Mouse (Mus musculus) kidney, embryonic 14.5 days (tissue): ENCODE results near the gene Cmtm6. TPM values are rescaled to one million over a fixed set of nuclear protein-coding genes. Genes with fewer than 3 reads are reported as not detected.
A peak's percentile ranks its signal among the peaks of the same experiment; 100 is the strongest.

Source experiments
- ATAC-seq: fragments of 200-750 bp; cut with Nextera tagmentation; 2 replicates; pipeline ENCODE4 v1.8.0; 2017; ENCODE audit warnings: moderate number of reproducible peaks, mild to moderate bottlenecking, moderate TSS enrichment, moderate library complexity; ENCODE audit not compliant: low FRiP score, low TSS enrichment
- H3K27ac ChIP-seq: fragments of 300-500 bp; sonication (generic); 2 replicates; pipeline ENCODE4 v1.5.1; 2014; ENCODE audit warnings: low read depth, mild to moderate bottlenecking, low read length, moderate library complexity, mixed read lengths
- H3K27me3 ChIP-seq: fragments of 300-500 bp; sonication (generic); 2 replicates; pipeline ENCODE4 v1.6.1; 2014; ENCODE audit warnings: mild to moderate bottlenecking, low read length; ENCODE audit not compliant: control insufficient read depth, insufficient read depth
- H3K36me3 ChIP-seq: fragments of 300-500 bp; sonication (generic); 2 replicates; pipeline ENCODE4 v1.6.1; 2014; ENCODE audit warnings: low read length, mixed read lengths; ENCODE audit not compliant: control insufficient read depth, insufficient read depth
- H3K4me1 ChIP-seq: fragments of 300-500 bp; sonication (generic); 2 replicates; pipeline ENCODE4 v1.6.1; 2014; ENCODE audit warnings: low read length, mixed read lengths; ENCODE audit not compliant: control insufficient read depth, insufficient read depth
- H3K4me2 ChIP-seq: fragments of 300-500 bp; sonication (generic); replicated peaks from 2 replicates; pipeline ENCODE4 v1.6.1; 2014; ENCODE audit warnings: low read depth, mild to moderate bottlenecking, low read length
- H3K4me3 ChIP-seq: fragments of 300-500 bp; sonication (generic); 2 replicates; pipeline ENCODE4 v1.5.1; 2014; ENCODE audit warnings: mild to moderate bottlenecking, low read length
- H3K9ac ChIP-seq: fragments of 300-500 bp; sonication (generic); 2 replicates; pipeline ENCODE4 v1.6.1; 2014; ENCODE audit warnings: low read depth, mild to moderate bottlenecking, low read length, moderate library complexity
- H3K9me3 ChIP-seq: fragments of 300-500 bp; sonication (generic); 2 replicates; pipeline ENCODE4 v1.6.1; 2016; ENCODE audit warnings: low read length; ENCODE audit not compliant: control insufficient read depth
- WGBS: fragments of 180-500 bp; shearing (Covaris S2); extraction: QIAGEN DNeasy Blood & Tissue Kit; methylation state at CpG from one replicate; pipeline ENCODE4 v1.1.7; 2014; 5-methylcytosine and 5-hydroxymethylcytosine counted together
- polyA plus RNA-seq: library from polyadenylated mRNA; unstranded; fragments of >200 nt; fragmentation: Nextera tagmentation; extraction: Ambion mirVana; gene quantifications from 2 replicates; pipeline ENCODE4 v1.2.1, GENCODE M21; 2014

Cmtm6 gene
- polyA plus RNA-seq, 1 experiment from 2014 or later, result 53.0 TPM

DNA sequence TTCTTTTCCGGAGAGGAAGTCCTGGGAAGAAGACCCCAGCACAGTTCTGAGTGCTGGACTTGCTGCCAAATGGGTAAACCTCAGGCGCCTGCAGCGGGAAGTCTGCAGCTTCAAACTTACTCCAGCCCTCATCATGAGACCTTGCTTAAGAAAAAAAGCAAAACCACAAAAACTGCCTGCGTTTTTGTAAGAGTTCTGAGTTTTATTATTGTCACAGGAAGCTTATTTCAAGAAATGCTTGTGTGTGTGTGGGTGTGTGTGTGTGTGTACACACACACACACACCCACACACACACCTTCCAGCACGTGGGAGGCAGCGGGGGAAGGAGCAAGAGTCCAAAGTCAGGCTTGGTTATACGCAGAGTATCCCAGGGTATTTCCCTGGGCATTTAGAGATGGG is 27.4 kb downstream of the Cmtm6 start:
- H3K4me3 ChIP-seq, result no peak overlapping the region
- 0 out of 2 replicates have a peak, but pooled peaks cover 3% of the 10 kb centered on the region for H3K4me1 ChIP-seq
- no peak overlapping the region for H3K9ac ChIP-seq
- H3K27me3 ChIP-seq, result no peaks in the 10 kb centered on the region
- peaks cover 34% of the 10 kb centered on the region for H3K36me3 ChIP-seq
- ATAC-seq, result no peak
- no peaks in the 10 kb centered on the region for H3K9me3 ChIP-seq
- H3K4me2 ChIP-seq, result no peak overlapping the region
- no peak overlapping the region for H3K27ac ChIP-seq
- 77% methylated on average over 7 of the region's 7 CpGs for WGBS

DNA sequence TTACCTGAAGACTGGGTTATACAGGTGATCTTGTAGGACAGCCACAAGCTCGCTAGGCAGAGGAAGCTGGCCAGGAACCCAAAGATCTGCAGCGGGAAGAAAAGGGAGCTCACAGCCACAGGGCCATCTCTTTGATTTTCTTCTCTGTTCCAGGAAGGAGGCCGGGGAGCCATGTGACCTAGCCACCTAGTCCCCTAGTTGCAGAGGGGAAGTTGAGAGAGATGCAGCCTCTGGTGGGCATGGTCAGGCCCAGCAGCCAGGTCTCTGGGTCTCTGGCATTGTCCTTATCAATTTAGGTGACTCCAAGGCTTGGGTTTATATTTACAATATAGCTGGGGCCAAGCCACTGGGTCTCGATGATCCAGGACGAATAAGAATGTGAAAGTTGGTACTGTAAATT is 27.9 kb downstream of the Cmtm6 start:
- Histone ChIP-seq H3K4me2 (no peak overlapping the region), H3K4me3 (no peak overlapping the region), H3K27ac (no peak overlapping the region), H3K9ac (no peak overlapping the region), H3K9me3 (no peaks in the 10 kb centered on the region), H3K36me3 (peaks cover 34% of the 10 kb centered on the region), H3K27me3 (no peaks in the 10 kb centered on the region), H3K4me1 (0 out of 2 replicates have a peak, but pooled peaks cover 3% of the 10 kb centered on the region)
- WGBS, result 87% methylated on average over 5 of the region's 5 CpGs
- ATAC-seq, result no peak

DNA sequence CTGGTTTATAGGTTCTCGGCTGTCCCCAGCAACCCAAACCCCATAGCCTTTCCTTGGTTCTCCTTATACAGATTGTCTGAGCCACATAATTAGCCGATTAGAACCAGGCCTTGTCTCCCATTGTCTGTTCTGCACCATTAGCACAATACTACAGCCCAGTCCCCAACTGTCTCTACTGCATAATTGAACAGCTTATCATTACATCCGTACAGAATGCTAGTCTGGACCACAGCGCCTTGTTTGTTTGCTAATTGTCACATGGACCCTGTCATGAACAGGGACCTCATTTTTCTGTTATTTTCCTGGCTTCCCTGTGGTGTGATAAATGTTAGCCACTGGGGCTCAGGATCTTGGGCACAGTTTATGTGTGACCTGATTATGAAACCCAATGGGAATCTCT is 29.0 kb downstream of the Cmtm6 start:
- Histone ChIP-seq H3K27ac (no peak overlapping the region), H3K9me3 (no peaks in the 10 kb centered on the region), H3K36me3 (peaks cover 31% of the 10 kb centered on the region), H3K27me3 (no peaks in the 10 kb centered on the region), H3K4me2 (no peak overlapping the region), H3K4me1 (0 out of 2 replicates have a peak, but pooled peaks cover 3% of the 10 kb centered on the region), H3K9ac (no peak overlapping the region), H3K4me3 (no peak overlapping the region)
- 82% methylated on average over 4 of the region's 4 CpGs for WGBS
- no peak for ATAC-seq

DNA sequence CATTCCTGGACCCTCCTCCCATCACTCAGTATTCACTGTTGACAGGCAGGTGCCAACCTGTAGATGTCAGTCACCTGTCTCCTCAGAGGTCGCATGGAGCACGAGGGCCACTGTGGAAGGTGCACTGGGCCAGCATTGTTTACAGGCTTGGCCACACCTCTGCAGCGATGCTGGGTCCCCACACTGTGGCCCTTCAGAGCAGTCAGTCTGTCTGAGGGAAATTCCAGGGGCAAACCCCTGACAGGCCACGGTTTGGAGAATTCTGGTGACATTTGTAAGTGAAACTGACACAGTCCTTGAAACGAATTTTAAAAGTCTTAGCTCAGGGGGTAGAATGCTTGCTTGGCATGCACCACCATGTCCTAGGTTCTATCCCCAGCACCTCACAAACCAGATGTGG is 29.4 kb downstream of the Cmtm6 start:
- Histone ChIP-seq H3K27ac (no peak overlapping the region), H3K9ac (no peak overlapping the region), H3K4me1 (0 out of 2 replicates have a peak, but pooled peaks cover 3% of the 10 kb centered on the region), H3K9me3 (no peaks in the 10 kb centered on the region), H3K27me3 (no peaks in the 10 kb centered on the region), H3K4me3 (no peak overlapping the region), H3K36me3 (peaks cover 27% of the 10 kb centered on the region), H3K4me2 (no peak overlapping the region)
- WGBS, result 86% methylated on average over 5 of the region's 5 CpGs
- ATAC-seq, result no peak

DNA sequence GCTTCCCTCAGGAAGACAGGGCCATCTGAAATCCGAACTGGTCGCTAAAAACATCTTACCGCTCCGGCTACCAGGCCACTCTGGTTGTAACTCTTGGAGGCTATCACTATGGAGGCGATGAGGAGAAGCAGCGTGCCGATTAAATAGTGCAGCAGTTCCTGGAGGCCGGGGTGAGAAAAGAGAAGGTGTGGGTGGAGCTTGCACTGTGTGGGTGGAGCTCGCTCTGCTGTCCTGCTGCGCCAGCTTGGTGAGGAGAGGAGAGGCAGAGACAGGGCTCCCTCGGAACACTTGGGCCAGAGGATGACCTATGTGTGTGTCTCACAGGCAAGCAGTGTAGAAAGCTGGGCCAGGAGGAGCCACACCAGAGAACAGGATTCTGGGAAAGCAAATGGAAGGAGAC is 30.9 kb downstream of the Cmtm6 start:
- no peak for ATAC-seq
- H3K27me3 ChIP-seq, result no peaks in the 10 kb centered on the region
- no peak overlapping the region for H3K4me2 ChIP-seq
- H3K27ac ChIP-seq, result no peak overlapping the region
- H3K36me3 ChIP-seq, result peaks cover 26% of the 10 kb centered on the region
- H3K9me3 ChIP-seq, result no peaks in the 10 kb centered on the region
- no peak overlapping the region for H3K9ac ChIP-seq
- no peak overlapping the region for H3K4me3 ChIP-seq
- WGBS, result 63% methylated on average over 11 of the region's 11 CpGs
- 0 out of 2 replicates have a peak, but pooled peaks cover 5% of the 10 kb centered on the region for H3K4me1 ChIP-seq

DNA sequence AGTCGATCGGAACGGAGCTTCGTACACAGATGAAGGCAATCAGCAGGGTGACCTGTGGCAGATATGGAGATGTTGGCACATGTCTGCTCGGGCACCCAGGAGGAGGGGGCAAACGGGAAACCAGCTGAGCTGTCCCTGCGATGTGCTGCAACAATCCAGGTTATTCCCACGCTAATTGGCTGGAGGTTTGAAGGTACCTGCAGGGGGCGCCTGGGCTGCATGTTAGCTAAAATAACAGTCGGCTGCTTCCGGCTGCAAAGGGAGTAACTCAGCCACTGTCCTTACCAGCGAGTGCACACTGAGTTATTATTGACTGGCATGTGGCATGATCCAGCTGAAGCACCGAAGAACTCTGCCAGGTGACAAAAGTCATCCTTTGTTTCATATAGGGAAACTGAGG is 32.4 kb downstream of the Cmtm6 start:
- WGBS, result 68% methylated on average over 13 of the region's 13 CpGs
- Histone ChIP-seq H3K9ac (no peak overlapping the region), H3K27me3 (no peaks in the 10 kb centered on the region), H3K27ac (no peak overlapping the region), H3K9me3 (no peaks in the 10 kb centered on the region), H3K4me3 (no peak overlapping the region), H3K4me2 (no peak overlapping the region), H3K36me3 (peaks cover 22% of the 10 kb centered on the region), H3K4me1 (peaks cover 17% of the 10 kb centered on the region)
- no peak for ATAC-seq

DNA sequence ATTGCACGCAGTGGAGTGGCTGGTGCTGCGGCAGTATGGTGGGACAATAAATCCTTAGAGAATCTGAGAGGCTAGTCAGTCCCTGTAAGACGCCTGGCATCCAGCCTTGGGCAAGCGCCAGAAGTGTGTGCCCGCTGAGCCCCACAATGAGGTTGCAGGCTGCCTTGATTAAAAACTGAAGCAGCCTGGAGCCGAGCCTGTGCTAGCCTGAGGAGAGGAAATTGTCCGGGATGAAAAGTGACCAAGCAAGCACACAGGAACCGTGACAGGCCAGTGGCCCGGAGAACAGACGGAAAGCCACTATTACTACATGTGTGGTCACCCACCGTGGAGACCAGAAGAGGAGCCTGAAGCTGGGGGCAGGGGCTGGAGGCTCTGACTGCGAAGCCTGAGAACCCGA is 36.1 kb downstream of the Cmtm6 start:
- Histone ChIP-seq H3K27me3 (no peaks in the 10 kb centered on the region), H3K4me3 (no peak overlapping the region), H3K36me3 (peaks cover 2% of the 10 kb centered on the region; the same call in 1 of the 2 replicates), H3K9me3 (no peaks in the 10 kb centered on the region), H3K4me2 (no peak overlapping the region), H3K4me1 (peaks cover 17% of the 10 kb centered on the region), H3K9ac (no peak overlapping the region), H3K27ac (peak overlapping the region; percentile 76)
- peak; percentile 70 for ATAC-seq
- WGBS, result 46% methylated on average over 13 of the region's 13 CpGs

DNA sequence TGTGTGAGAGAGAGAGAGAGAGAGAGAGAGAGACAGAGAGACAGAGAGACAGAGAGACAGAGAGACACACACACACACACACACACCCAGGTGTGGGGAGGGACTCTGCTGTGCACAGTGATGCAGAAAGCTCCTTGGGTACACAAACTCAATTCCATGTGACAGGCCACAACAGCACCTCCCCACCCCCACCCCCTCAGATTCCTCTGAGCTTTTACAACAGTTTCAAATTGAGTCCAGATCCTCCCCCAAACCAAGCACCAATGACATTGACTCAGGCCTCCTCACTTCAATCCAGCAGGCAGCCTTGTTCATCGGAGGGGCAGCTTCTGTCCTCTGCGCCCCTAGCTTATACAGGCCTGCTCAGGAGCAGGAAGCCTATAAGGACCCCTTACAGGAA is 36.6 kb downstream of the Cmtm6 start:
- H3K27ac ChIP-seq, result peak overlapping the region; percentile 76
- whole genome bisulfite sequencing, result 41% methylated on average over 2 of the region's 2 CpGs
- peak; percentile 61 for ATAC-seq
- H3K4me3 ChIP-seq, result no peak overlapping the region
- H3K9ac ChIP-seq, result peak overlapping the region; percentile 28; the same call in 1 of the 2 replicates
- no peak overlapping the region for H3K4me2 ChIP-seq
- H3K9me3 ChIP-seq, result no peaks in the 10 kb centered on the region; the same call in 1 of the 2 replicates
- no peaks in the 10 kb centered on the region for H3K27me3 ChIP-seq
- peaks cover 17% of the 10 kb centered on the region for H3K4me1 ChIP-seq
- peaks cover 3% of the 10 kb centered on the region; the same call in 1 of the 2 replicates for H3K36me3 ChIP-seq

DNA sequence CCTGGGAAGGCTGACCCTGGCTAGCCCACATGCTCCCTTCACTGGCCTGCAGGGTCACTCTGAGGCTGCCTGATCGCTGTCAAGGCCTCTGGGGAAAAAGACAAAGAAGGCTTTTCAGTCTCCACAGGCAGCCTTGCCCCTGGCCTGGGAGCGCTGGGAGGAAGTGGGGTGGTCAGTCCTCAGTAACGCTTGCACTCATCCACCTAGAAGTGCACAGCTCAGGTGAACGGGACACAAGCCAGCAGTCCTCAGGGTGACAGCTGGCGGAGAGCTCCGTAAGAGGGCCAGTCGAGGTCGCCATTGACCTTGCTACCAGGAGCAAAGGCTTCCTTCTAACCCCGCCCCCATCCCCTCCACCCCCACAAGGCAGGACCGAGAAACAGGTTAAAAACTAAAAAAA is 37.1 kb downstream of the Cmtm6 start:
- Histone ChIP-seq H3K9ac (peak overlapping the region; percentile 28; the same call in 1 of the 2 replicates), H3K27me3 (no peaks in the 10 kb centered on the region), H3K27ac (peak overlapping the region; percentile 76), H3K4me2 (no peak overlapping the region), H3K4me1 (peaks cover 17% of the 10 kb centered on the region), H3K9me3 (no peaks in the 10 kb centered on the region; the same call in 1 of the 2 replicates), H3K36me3 (peaks cover 4% of the 10 kb centered on the region; the same call in 1 of the 2 replicates), H3K4me3 (no peak overlapping the region)
- WGBS, result 42% methylated on average over 10 of the region's 10 CpGs
- ATAC-seq, result 0 out of 2 replicates have a peak, but pooled peaks have one; percentile 4
